Mouse (Mus musculus): ENCODE measurements around the gene Htra1.

DNA sequence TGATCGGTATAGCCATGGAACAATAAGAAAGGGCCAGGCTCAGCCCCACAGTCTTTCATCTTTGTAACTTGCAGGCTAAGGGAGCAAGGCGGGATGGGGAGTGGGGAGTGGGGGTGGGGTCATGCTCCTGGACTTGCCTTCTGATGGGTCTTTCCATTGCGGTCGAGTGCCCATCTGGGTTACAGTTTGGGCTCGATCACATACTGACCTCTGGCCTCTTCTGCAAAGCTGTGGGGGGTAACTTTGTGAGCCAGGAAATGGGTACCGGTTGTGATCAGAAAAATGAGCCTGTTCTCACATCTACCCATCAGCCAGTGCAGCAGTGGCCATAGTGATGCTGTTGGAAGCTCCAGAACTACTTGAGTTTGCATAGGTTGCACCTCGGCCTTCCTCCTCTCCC, 22.6 kb downstream of the Htra1 start:
- TF ChIP-seq CTCF (conservative IDR thresholded peaks at IDR 0.05; ENCODE audit: low read length), result no peak
- no peak for TF ChIP-seq NANOG (IDR thresholded peaks at IDR 0.05; ENCODE audit: borderline replicate concordance, low read length)
- TF ChIP-seq POU5F1 (IDR thresholded peaks at IDR 0.05; ENCODE audit: borderline replicate concordance, low read length), result no peak
